Mouse (Mus musculus) thymus, postnatal 14 days (tissue): Measurements from ENCODE around the gene Nos1ap.
A peak's percentile ranks its signal among the peaks of the same experiment; 100 is the strongest.

Experiments
- DNase-seq: peaks from one replicate; pipeline ENCODE4 v3.0.0; 2021

The Nos1ap gene

GRCm38 (mm10) chr1:170254893-170255559, 334.6 kb downstream of the Nos1ap start:
- DNase-seq, result peak; percentile 28
